13 mouse cellular contexts compared by ENCODE assay signal in the genomic region with DNA sequence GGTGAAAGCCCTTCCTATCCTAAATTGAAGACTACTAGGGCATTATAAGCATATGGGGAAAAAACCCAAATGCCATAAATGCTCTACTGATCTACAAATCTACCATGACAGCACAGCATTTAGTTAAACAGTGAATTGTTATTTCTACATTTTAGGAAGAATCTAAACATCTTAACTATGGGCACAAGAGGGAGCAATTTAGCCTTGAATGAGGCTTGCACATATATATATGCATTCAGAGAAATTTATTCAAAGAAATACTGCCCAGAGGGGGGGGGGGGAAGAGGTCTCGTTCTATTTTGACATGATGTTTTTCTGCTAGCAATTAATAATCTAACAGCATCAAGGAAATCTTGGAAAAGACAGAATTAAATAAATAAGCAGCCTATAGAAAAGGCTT. TPM values are rescaled to one million over a fixed set of nuclear protein-coding genes. Genes with fewer than 3 reads are reported as not detected.
DNase-seq lines count a peak whose midpoint lies in the region; ATAC-seq and TF ChIP-seq lines count a peak whose summit lies in the region.
"Had no signal": no experiment of that assay in that cellular context is flagged by ENCODE, and none has a peak within 500 bp of the region (broad histone marks: within the 10 kb centered on the region; RNA-seq: fewer than 3 reads in every experiment).

No protein-coding gene starts in this region.

- 77% methylated on average over 1 of the region's 1 CpGs for WGBS in embryonic facial prominence, embryonic 11.5 days
- 81% methylated on average over 1 of the region's 1 CpGs for WGBS in embryonic facial prominence, embryonic 10.5 days
- 61% methylated on average over 1 of the region's 1 CpGs for WGBS in liver, postnatal 0 days (ENCODE audit: insufficient replicate concordance)
- 76% methylated on average over 1 of the region's 1 CpGs for WGBS in liver, embryonic 11.5 days

- H3K4me3 ChIP-seq in embryonic facial prominence, embryonic 11.5 days (ENCODE audit: low read depth, low read length), result no peak overlapping the region
- no peak overlapping the region for H3K4me3 ChIP-seq in embryonic facial prominence, embryonic 10.5 days
- H3K4me3 ChIP-seq in liver, postnatal 0 days (ENCODE audit: low read depth, low read length), result no peak overlapping the region
- no peak overlapping the region for H3K4me3 ChIP-seq in liver, embryonic 11.5 days (ENCODE audit: low read depth, low read length)
- H3K4me3 ChIP-seq: embryonic facial prominence, embryonic 13.5 days; liver, embryonic 13.5 days; midbrain, embryonic 12.5 days had no signal

- ATAC-seq in embryonic facial prominence, embryonic 11.5 days (replicated peaks; ENCODE audit: insufficient number of reproducible peaks, low FRiP score, low TSS enrichment, low read depth), result no peak
- ATAC-seq in liver, postnatal 0 days, result no peak
- ATAC-seq in liver, embryonic 11.5 days (replicated peaks; ENCODE audit: low FRiP score), result no peak
- ATAC-seq in neutrophil, adult 5-6 weeks (ENCODE audit: extremely low read depth, insufficient number of reproducible peaks, low FRiP score, poor library complexity, severe bottlenecking), result peak; percentile 55; the same call in 1 of the 2 replicates
- ATAC-seq: intestine, embryonic 16.5 days had no signal

- H3K27ac ChIP-seq in embryonic facial prominence, embryonic 11.5 days (replicated peaks; ENCODE audit: low read depth, low read length), result no peak overlapping the region
- no peak overlapping the region for H3K27ac ChIP-seq in embryonic facial prominence, embryonic 10.5 days (replicated peaks)
- H3K27ac ChIP-seq in liver, postnatal 0 days (ENCODE audit: low read depth), result no peak overlapping the region
- H3K27ac ChIP-seq in liver, embryonic 11.5 days (ENCODE audit: low read depth, low read length), result no peak overlapping the region
- H3K27ac ChIP-seq: embryonic facial prominence, embryonic 13.5 days; liver, embryonic 13.5 days; midbrain, embryonic 12.5 days had no signal

- no peaks in the 10 kb centered on the region for H3K4me1 ChIP-seq in embryonic facial prominence, embryonic 11.5 days (ENCODE audit: control insufficient read depth, insufficient read depth, low read length)
- no peaks in the 10 kb centered on the region for H3K4me1 ChIP-seq in embryonic facial prominence, embryonic 10.5 days
- no peaks in the 10 kb centered on the region for H3K4me1 ChIP-seq in liver, postnatal 0 days (ENCODE audit: insufficient read depth)
- no peaks in the 10 kb centered on the region for H3K4me1 ChIP-seq in liver, embryonic 11.5 days (replicated peaks; ENCODE audit: control insufficient read depth, insufficient read depth, low read length)
- H3K4me1 ChIP-seq: embryonic facial prominence, embryonic 13.5 days; liver, embryonic 13.5 days; midbrain, embryonic 12.5 days had no signal

- no peak for TF ChIP-seq EP300 in liver, postnatal 0 days (IDR thresholded peaks at IDR 0.05; ENCODE audit: low read depth)

- no peaks in the 10 kb centered on the region for H3K9me3 ChIP-seq in embryonic facial prominence, embryonic 11.5 days (replicated peaks; ENCODE audit: control insufficient read depth, low read length)
- H3K9me3 ChIP-seq in embryonic facial prominence, embryonic 10.5 days, result no peaks in the 10 kb centered on the region
- no peaks in the 10 kb centered on the region for H3K9me3 ChIP-seq in liver, postnatal 0 days (ENCODE audit: low read length)
- no peaks in the 10 kb centered on the region for H3K9me3 ChIP-seq in liver, embryonic 11.5 days (ENCODE audit: control insufficient read depth, low read length)
- H3K9me3 ChIP-seq: embryonic facial prominence, embryonic 13.5 days; liver, embryonic 13.5 days; midbrain, embryonic 12.5 days had no signal

- H3K27me3 ChIP-seq in embryonic facial prominence, embryonic 11.5 days (ENCODE audit: control insufficient read depth, insufficient read depth, low read length), result no peaks in the 10 kb centered on the region
- no peaks in the 10 kb centered on the region for H3K27me3 ChIP-seq in embryonic facial prominence, embryonic 10.5 days (replicated peaks; ENCODE audit: low read depth, poor library complexity, severe bottlenecking)
- no peaks in the 10 kb centered on the region for H3K27me3 ChIP-seq in liver, postnatal 0 days (ENCODE audit: insufficient read depth, low read length)
- H3K27me3 ChIP-seq in liver, embryonic 11.5 days (replicated peaks; ENCODE audit: control insufficient read depth, insufficient read depth, low read length), result no peaks in the 10 kb centered on the region
- H3K27me3 ChIP-seq: embryonic facial prominence, embryonic 13.5 days; liver, embryonic 13.5 days; midbrain, embryonic 12.5 days had no signal

- no peak overlapping the region for H3K9ac ChIP-seq in embryonic facial prominence, embryonic 11.5 days (replicated peaks; ENCODE audit: low read length)
- no peak overlapping the region for H3K9ac ChIP-seq in liver, postnatal 0 days (replicated peaks)
- H3K9ac ChIP-seq in liver, embryonic 11.5 days (ENCODE audit: low read depth, low read length), result no peak overlapping the region
- H3K9ac ChIP-seq: embryonic facial prominence, embryonic 13.5 days; liver, embryonic 13.5 days; midbrain, embryonic 12.5 days had no signal

- H3K4me2 ChIP-seq in embryonic facial prominence, embryonic 11.5 days (ENCODE audit: low read depth, low read length), result no peak overlapping the region
- no peak overlapping the region for H3K4me2 ChIP-seq in liver, postnatal 0 days (ENCODE audit: low read depth, low read length)
- no peak overlapping the region for H3K4me2 ChIP-seq in liver, embryonic 11.5 days
- H3K4me2 ChIP-seq: embryonic facial prominence, embryonic 13.5 days; liver, embryonic 13.5 days; midbrain, embryonic 12.5 days had no signal

- TF ChIP-seq CTCF in liver, postnatal 0 days (IDR thresholded peaks at IDR 0.05; ENCODE audit: low read depth), result peak; percentile 46
- TF ChIP-seq CTCF in brain, embryonic 14.5 days (IDR thresholded peaks at IDR 0.05; ENCODE audit: borderline replicate concordance, extremely low read depth, insufficient read depth, insufficient read length), result no peak

- DNase-seq in embryonic facial prominence, embryonic 11.5 days (ENCODE audit: low spot score), result peak; percentile 27
- no peak for DNase-seq in embryonic facial prominence, embryonic 10.5 days (ENCODE audit: low spot score)
- DNase-seq in liver, postnatal 0 days, result no peak
- no peak for DNase-seq in liver, embryonic 11.5 days (ENCODE audit: low spot score)
- peak; percentile 63 for DNase-seq in brain, embryonic 14.5 days (ENCODE audit: low read depth)
- DNase-seq in kidney, postnatal 10 days, result no peak
- DNase-seq in testis, postnatal 10 days (ENCODE audit: low spot score), result no peak
- DNase-seq: layer of hippocampus, postnatal 36 days; liver, embryonic 13.5 days had no signal

- H3K36me3 ChIP-seq in embryonic facial prominence, embryonic 11.5 days (replicated peaks; ENCODE audit: control insufficient read depth, insufficient read depth, low read depth, low read length), result no peaks in the 10 kb centered on the region; the same call in 1 of the 2 replicates
- H3K36me3 ChIP-seq in embryonic facial prominence, embryonic 10.5 days (replicated peaks), result peaks cover 75% of the 10 kb centered on the region
- H3K36me3 ChIP-seq in liver, postnatal 0 days (replicated peaks; ENCODE audit: insufficient read depth, low read length), result peaks cover 40% of the 10 kb centered on the region
- H3K36me3 ChIP-seq in liver, embryonic 11.5 days (ENCODE audit: control insufficient read depth, insufficient read depth, low read length), result peaks cover 4% of the 10 kb centered on the region; the same call in 1 of the 2 replicates

- TF ChIP-seq POLR2A in brain, embryonic 14.5 days (IDR thresholded peaks at IDR 0.05; ENCODE audit: borderline replicate concordance, extremely low read depth, insufficient read depth, insufficient read length, poor library complexity, severe bottlenecking), result no peak

RNA-seq across cellular contexts. Expression of gene Apaf1, which starts 10.8 kb away (rescaled TPM):
- polyA plus RNA-seq in embryonic facial prominence, embryonic 11.5 days (2014; fragmentation: Nextera tagmentation; extraction: Ambion mirVana), result 26.2 and 32.1 TPM in 2 replicates
- polyA plus RNA-seq in embryonic facial prominence, embryonic 10.5 days (2016; fragmentation: Nextera tagmentation; extraction: Ambion mirVana), result 22.9 and 26.8 TPM in 2 replicates
- polyA plus RNA-seq in liver, postnatal 0 days (2015; fragmentation: Nextera tagmentation; extraction: Ambion mirVana), result 5.9 and 6.8 TPM in 2 replicates
- 15.9 and 20.0 TPM in 2 replicates for polyA plus RNA-seq in liver, embryonic 11.5 days (2014; fragmentation: Nextera tagmentation; extraction: Ambion mirVana)
- 29.4 and 31.3 TPM in 2 replicates for polyA plus RNA-seq in brain, embryonic 14.5 days (2012; rRNA removed)
- 36.1 and 41.4 TPM in 2 replicates for total RNA-seq in neutrophil, adult 5-6 weeks (2017)

RNA-seq across cellular contexts. Expression of gene Ikbip, which starts 11.0 kb away (rescaled TPM):
- polyA plus RNA-seq in embryonic facial prominence, embryonic 11.5 days (2014; fragmentation: Nextera tagmentation; extraction: Ambion mirVana), result 29.4 and 31.1 TPM in 2 replicates
- 21.0 and 22.9 TPM in 2 replicates for polyA plus RNA-seq in embryonic facial prominence, embryonic 10.5 days (2016; fragmentation: Nextera tagmentation; extraction: Ambion mirVana)
- 5.6 and 5.7 TPM in 2 replicates for polyA plus RNA-seq in liver, postnatal 0 days (2015; fragmentation: Nextera tagmentation; extraction: Ambion mirVana)
- 21.4 and 23.5 TPM in 2 replicates for polyA plus RNA-seq in liver, embryonic 11.5 days (2014; fragmentation: Nextera tagmentation; extraction: Ambion mirVana)
- polyA plus RNA-seq in brain, embryonic 14.5 days (2012; rRNA removed), result 7.4 and 9.3 TPM in 2 replicates
- total RNA-seq in neutrophil, adult 5-6 weeks (2017), result 7.8 and 7.9 TPM in 2 replicates

RNA-seq across cellular contexts. Expression of gene Slc25a3, which starts 52.1 kb away (rescaled TPM):
- polyA plus RNA-seq in embryonic facial prominence, embryonic 11.5 days (2014; fragmentation: Nextera tagmentation; extraction: Ambion mirVana), result 421 and 443 TPM in 2 replicates
- polyA plus RNA-seq in embryonic facial prominence, embryonic 10.5 days (2016; fragmentation: Nextera tagmentation; extraction: Ambion mirVana), result 397 and 400 TPM in 2 replicates
- polyA plus RNA-seq in liver, postnatal 0 days (2015; fragmentation: Nextera tagmentation; extraction: Ambion mirVana), result 341 and 344 TPM in 2 replicates
- polyA plus RNA-seq in liver, embryonic 11.5 days (2014; fragmentation: Nextera tagmentation; extraction: Ambion mirVana), result 481 and 504 TPM in 2 replicates
- 348 and 411 TPM in 2 replicates for polyA plus RNA-seq in brain, embryonic 14.5 days (2012; rRNA removed)
- 245 and 253 TPM in 2 replicates for total RNA-seq in neutrophil, adult 5-6 weeks (2017)

Comparison
In these comparisons a context has a peak if more than half of its experiments do, and no peak if none do; other contexts are left out.
1. DNase-seq: peak in embryonic facial prominence, embryonic 11.5 days (single experiment) and brain, embryonic 14.5 days (single experiment); none in embryonic facial prominence, embryonic 10.5 days (single experiment), liver, postnatal 0 days (single experiment), liver, embryonic 11.5 days (single experiment), kidney, postnatal 10 days (single experiment) and testis, postnatal 10 days (single experiment).